Mouse (Mus musculus): ENCODE measurements around the gene Lgals2.

DNA sequence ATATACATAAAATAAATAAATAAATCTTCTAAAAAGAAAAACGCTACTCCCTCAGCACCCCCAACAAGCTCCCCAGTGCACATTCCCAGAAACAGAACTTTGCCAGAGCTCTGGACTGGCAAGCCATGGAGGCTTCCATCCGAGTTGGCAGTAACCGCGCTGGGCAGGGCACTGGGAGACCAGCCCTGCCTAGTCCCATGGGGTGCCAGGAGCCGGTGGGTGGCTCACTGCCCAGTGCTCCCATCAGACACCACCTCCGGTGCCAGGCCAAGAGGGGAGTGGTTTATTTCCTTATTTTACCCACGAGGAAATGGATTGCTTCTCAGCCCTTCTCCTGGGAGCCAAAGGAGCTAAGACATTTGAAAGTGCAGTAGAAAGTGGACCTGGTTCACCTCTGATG is 1.7 kb upstream of the Lgals2 start:
- TF ChIP-seq TAL1 (IDR thresholded peaks at IDR 0.05; ENCODE audit: low read length): no peak
- no peak for TF ChIP-seq GATA1 (IDR thresholded peaks at IDR 0.05; ENCODE audit: low read length)

Data from erythroblast, embryonic 14.5 days (primary cell).